Mouse (Mus musculus): ENCODE measurements at regions not wholly inside any gene's neighbourhood (a gene's known extent, or its start where the extent isn't known, plus 50 kb on each side); places are given as distances from the start of the nearest gene placed in this dataset.

- TF ChIP-seq CTCF (IDR thresholded peaks at IDR 0.05; ENCODE audit: control insufficient read depth, insufficient read depth, insufficient read length) = no peak
- peak; percentile 2 for TF ChIP-seq CEBPB (IDR thresholded peaks at IDR 0.05; ENCODE audit: low read depth)
- no peak for TF ChIP-seq MAX (IDR thresholded peaks at IDR 0.05)
- no peak for TF ChIP-seq FOSL1 (IDR thresholded peaks at IDR 0.05; ENCODE audit: insufficient read depth, low read length, poor library complexity, severe bottlenecking)
Measured at GRCm38 (mm10) chrX:142516406-142517131, 126.2 kb upstream of the Acsl4 start.
